Mouse (Mus musculus) retina, postnatal 7 days (tissue): ENCODE measurements around the gene Aass.
"Not testable (repeated sequence)": the region's sequence is repeated elsewhere in the genome, so short reads cannot be mapped to it uniquely, and the experiment has no call there.

ENCODE experiments used
- DNase-seq: peaks from one replicate; pipeline ENCODE4 v3.0.0-alpha.2; 2012; ENCODE audit warnings: low read depth, low spot score

The Aass gene

DNA sequence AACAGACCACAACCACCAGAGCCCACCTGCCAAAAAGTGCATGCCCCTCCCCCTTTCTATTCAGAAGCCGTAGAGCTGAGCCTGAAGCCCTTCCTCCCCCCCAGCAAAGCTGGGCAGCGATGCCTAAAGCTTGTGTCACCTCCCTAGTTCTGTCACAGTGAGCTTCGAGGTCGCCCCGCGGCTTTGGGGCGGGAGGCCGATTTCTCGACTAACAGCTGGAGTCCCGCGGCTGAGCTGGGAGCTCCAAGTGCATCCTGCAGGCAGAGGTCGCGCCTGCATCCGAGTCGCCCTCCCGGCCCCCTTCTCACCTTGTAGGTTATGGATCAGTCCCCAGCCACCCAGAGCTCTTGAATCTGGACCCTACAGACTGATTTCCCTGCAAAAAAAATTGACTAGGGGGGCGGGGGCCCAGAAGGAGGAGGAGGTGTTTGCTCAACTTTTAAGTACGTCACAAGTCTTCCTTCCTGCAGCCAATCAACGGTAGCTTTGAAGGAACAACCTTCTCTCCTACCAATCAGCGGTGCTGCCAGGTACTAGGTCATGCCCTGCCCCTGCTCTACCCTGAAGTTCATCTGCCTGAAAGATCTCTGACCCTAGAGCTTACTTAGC, at the start of gene Aass:
Gene Aass (minus strand): TSS at position 414 of the 609 bp plus-strand sequence.
- no peak for DNase-seq

DNA sequence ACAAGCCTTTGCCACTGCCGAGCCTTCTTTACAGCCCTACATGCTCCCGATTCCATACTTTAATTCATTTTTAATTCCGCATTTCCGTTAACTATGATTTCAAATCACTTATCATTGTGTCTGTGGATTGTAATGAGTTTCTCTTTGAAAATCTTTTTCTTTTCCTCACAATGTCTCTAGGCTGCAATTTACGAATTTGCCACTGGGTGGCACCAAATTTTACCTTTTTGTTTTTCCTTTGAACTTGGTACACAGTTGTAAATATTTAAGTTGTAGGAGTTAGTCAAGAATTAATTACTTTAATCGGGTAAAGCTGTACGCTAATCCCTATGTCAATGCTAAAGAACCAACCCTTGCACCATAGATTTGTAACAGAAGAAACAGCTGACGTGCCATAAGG, 47.3 kb upstream of the Aass start:
- peak; percentile 35 for DNase-seq

DNA sequence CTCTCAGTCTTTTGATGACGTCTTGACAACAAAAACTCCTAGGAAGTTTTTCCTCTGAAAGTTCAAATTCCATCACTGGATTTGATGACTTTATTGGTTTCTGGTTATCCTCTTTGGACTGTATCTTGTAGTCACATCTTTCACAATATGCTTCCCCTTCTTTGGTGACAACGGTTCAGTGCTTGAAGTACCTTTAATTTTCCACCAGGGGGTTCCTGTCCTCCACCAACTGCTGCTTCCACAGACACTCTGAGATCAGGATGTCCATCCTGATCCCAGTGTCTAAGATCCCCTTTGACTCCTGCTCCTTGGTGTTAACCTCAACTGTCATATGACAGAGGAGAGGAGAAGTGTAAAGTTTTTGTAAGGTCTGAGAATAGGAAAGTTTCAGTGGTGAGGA, 31.0 kb upstream of the Aass start:
- DNase-seq, result not testable (repeated sequence)

DNA sequence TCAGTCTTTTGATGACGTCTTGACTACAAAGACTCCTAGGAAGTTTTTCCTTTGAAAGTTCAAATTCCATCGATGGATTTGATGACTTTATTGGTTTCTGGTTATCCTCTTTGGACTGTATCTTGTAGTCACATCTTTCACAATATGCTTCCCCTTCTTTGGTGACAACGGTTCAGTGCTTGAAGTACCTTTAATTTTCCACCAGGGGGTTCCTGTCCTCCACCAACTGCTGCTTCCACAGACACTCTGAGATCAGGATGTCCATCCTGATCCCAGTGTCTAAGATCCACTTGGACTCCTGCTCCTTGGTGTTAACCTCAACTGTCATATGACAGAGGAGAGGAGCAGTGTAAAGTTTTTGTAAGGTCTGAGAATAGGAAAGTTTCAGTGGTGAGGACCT, 23.6 kb upstream of the Aass start:
- not testable (repeated sequence) for DNase-seq

DNA sequence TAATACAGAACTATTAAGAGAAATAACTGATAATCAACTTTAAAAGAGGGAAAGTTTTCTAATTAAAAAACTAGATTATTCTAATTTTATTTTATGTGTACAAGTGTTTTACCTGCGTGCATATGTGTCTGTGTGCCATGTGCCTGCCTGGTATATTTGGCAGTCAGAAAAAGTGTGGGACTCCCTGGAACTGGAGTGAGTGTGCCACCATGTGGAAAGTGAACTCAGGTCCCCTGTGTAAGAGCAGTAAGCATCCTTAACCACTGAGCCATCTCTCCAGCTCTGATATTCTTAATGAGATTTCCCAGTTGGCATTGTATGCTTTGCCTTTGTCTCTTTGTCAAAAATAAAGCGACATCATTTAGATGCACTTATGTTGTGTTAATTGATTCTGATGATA, 20.3 kb upstream of the Aass start:
- no peak for DNase-seq

DNA sequence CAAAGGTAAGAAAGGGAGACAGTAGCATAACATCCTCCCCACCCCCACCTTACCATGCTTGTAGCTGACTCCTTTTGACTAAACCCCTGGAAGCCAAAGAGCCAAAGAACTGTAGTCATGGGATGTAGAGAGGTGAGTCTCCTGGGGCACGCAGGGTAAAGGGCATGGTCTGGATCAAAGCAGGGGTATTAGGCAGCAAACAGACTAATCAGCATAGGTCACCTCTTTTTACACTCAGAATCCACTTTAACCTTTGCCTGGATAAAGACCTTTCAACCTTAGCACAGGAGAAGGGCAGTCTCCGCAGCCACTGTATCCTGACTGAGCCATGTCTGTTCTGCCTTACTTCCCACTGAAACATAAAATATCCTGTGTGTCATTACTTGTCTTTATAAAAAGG, 14.4 kb upstream of the Aass start:
- DNase-seq, result no peak

DNA sequence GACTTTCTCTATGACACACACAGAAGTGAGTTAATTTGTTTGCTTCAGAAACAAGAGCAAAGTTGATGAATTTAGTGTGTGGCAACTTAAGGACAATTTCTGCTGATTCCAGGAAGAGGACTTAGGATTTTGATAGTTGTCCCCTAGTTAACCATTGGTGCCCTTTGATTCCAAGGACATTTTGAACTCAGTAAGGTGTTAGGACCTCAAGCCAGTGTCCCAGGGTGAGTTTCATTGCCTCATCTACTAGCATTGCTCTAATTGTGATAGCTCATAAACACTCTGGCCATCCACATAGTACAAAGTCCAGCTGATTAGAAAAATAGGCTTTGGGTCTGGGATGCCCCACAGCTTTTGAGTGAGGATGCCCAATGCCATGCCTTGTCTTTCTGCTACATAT, 11.2 kb upstream of the Aass start:
- DNase-seq, result no peak

DNA sequence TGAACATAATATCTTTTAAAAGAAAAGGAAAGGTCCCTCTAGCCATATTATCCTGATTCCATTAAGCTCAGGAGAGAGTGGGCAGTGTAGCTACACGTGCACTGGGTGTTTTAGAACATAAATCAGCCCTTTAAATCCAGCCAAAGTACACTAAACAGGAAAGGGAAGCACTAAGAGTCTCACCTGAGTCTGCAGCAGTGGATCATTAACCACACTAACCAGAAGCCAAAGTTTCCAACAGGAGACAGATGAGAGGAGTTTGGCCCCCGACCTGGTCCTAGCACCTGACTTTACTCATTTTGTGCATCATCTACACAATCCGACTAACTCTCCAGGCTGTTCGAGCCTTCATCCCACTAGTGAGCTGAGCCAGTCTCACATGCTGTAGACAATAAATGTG, 1.8 kb downstream of the Aass start:
- no peak for DNase-seq

DNA sequence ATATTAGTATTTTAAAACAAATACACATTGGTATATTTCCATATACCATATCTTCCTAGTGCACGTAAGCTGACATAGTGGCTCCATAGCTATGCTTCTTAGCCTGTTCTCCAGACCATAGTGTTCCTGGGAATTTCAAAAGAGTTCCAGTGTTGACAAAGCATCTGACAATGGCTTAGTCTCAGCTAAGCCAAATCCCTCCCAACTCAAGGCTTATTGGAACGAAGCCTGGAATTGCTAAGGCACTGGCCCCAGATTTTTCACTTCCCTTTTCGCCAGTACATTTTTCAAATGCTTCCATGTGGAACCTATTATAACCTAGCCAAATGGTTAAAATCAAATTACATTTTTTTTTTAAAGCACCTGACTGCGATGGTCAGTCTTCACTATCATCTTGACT, 3.6 kb downstream of the Aass start:
- DNase-seq, result no peak

DNA sequence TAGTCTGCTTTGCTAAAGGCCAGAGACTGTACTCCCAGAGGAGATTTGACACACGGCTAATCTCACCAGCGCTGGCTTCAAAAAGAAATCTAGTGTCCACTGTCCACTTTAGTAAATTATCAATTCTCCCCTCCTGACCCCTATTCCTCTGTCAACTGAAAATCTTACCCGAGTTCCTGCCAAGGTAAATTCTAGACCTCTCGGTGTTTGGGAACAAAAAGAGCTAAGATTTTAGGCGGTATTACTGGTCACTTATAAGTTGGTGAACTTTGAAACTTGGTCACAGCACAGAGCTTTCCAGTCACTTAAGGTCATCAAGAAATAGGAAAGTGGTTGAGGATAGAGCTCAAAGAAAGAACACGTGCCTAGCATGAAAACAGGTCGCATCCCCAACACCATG, 6.1 kb downstream of the Aass start:
- no peak for DNase-seq

DNA sequence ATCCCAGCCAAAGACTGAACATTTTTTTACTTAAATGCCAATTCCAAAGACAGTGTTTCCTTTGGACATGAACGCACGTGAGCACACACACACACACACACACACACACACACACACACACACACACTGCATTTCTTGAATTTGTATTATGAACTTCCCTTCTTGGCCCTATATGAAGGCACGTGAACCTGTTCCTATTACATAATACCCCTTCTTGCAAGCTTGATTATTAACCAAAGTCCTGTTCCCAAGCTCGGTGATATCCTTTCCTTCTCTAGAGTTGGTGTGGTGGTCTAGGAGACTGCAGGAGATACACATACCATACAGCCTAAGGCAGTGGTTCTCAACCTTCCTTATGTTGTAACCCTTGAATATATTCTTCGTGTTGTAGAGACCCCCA, 7.0 kb downstream of the Aass start:
- no peak for DNase-seq

DNA sequence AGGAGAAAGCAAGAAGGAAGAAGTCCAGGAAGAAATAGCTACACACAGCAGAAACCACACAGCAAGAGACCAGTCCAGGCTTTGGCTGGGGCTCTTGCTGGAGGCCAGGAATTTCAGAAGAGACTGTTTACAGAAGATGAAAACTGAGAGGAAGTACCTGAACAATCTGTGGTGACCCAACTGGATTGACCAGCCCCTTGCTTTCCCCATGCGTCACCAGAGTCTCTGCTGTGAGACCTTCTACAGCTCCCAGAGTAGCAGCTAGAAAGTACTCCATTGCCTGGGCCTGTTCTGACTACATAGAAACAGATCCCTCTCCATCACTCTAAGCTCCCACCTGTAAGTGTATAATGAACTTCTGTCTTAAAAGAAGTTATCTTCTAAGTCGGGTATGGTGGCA, 8.0 kb downstream of the Aass start:
- DNase-seq, result no peak

DNA sequence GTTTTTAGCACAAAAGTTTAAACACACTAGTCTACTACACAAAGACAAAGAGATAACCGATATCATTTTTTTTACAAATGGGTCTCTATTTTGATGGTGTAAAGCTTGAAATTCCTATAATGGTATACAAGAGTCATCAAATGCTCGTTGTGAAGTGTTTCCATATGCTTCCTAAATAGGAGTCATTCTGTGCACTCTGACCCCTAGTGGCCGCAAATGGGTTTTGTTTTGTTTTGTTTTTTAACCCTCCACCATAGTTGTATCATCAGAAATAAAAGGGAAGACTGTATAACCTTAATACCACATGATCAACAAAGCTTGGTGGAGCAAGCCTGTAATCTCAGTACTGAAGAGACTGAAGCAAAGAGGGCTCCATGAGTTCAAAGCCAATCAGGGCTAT, 9.9 kb downstream of the Aass start:
- DNase-seq, result no peak

DNA sequence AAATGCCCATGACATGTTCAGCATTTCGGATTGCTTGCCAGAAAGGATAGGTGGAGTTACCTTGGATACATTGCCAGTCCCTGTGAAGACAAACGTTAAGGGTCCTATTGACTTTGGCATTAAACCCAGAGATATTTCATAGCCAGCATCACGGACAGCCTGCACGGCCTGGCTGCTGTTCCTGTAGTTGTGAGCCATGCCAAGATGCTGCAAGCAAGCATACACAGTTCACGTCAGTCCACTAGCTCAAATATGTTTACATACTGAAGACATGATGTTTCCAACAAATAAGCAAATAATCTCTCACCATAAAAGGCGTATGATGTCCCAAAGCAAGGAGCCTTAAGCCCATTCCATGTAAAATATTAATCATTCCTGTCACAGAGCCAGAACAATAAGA, 18.0 kb downstream of the Aass start:
- no peak for DNase-seq

DNA sequence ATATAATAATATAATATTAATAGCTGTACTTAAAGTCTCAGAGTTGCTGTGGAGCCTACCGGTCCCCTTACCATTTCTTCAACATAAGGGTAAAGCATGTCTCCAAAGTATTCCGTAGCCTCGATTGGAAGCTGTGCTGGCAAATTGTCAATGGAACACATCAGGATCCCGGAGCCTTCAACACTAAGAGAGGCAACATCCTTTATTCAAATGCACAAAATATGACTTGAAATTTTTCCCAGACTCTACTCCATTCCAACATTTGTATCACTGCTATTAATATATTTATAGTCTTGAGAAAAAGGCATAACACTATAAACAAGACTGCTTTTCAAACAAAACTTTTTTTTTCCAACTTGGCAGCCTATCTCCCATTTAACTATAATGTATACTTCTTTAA, 25.7 kb downstream of the Aass start:
- DNase-seq, result no peak

DNA sequence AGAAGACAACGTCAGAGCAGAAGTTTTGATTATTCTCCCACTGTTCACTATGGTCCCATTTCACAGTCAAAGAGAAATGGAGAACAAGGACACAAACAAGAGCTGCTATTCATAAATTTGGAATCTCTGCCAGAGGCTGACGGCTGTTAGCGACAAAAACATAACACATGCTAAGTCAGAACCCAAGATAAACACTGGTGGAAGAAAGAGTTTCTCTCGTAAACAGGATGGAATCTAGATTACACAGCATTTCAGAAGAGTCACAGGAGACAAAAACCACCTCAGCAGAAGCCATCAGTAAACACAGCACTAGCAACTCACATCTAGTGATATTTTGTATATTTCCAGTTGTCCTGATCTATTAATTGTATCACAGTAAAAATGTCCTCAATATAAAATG, 26.4 kb downstream of the Aass start:
- no peak for DNase-seq

DNA sequence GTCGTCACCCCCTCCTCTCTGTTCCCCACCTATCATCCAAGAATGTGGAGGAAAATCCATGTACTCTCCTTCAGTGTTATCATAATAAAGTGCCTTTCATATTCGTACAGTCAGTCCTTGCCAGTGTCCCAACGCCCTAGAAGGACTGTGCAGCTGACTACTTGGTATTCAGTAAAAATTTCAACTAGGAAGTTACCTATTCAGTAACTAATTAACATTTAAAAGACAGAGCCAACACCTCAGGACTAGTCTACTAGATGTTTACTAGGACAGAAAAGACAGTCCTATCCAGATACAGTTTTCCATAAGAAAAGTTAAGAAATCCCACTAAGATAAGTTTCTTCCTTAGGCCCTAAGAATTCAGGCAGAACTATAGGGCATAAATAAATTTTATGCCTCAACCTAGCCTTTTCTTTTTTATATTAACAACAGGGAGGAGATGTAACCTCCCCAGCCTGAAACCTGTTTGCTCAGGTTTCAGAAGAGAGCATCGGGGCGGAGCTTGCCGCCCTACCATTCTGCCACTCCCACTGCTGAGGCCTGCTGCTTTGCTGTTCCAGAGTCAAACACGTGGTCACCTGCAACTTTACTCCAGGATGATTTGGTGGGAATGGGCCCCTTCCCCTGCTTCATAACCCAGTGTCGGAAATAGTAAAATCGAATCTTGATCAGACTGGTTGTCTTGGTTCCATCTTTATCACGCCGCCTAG, 42.3 kb downstream of the Aass start:
- DNase-seq, result not testable (repeated sequence)

DNA sequence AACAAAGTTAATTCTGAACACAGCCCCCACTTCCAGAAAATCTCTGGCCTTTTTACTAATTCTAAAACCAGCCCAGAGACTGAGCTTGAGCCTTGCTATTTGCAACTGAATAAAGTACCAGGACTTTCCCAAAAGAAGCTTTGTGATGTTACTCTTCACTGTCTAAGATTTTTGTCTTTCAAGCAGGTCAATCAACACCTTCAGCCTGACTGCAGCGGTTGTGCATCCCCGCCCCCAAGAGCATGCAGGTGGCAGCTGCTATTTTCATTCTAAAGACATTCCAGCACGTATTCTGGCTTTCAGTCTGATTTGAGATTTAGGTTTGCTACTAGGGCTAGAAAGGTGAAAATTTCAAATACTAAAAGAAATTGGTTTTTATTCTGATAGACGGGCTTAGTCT, 43.5 kb downstream of the Aass start:
- not testable (repeated sequence) for DNase-seq

DNA sequence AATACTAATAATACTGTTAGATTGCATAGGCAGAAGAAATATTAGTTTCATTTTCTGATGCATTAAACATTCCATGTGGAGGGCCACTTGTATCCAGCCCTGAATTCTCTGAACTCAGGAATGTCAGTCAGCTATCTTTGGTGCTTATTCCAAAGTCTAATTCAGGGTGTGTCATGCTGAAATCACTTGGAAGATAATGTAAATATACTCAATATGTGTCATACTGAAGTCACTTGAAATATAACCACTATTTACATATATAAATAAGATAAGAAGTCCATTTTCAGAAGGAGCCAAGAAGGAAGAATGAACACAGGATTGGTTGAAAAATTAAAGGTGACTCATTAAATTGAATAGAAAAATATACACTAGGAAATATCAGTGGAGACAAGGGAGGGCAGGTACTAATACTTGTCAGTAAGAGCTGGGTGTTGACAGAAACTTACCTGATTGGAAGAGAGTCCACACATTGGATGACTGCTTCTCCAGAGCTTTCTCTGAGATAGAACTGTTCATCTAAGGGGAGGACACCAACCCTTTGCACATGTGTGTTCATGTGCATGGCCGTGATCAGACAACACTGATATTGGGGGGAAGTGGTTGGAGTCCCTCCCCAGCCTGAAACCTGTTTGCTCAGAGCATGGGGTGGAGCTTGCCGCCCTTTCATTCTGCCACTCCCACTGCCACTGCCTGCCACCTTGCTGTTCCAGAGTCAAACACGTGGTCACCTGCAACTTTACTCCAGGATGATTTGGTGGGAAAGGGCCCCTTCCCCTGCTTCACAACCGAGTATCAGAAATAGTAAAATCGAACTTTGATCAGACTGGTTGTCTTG, 48.0 kb downstream of the Aass start:
- no peak for DNase-seq

DNA sequence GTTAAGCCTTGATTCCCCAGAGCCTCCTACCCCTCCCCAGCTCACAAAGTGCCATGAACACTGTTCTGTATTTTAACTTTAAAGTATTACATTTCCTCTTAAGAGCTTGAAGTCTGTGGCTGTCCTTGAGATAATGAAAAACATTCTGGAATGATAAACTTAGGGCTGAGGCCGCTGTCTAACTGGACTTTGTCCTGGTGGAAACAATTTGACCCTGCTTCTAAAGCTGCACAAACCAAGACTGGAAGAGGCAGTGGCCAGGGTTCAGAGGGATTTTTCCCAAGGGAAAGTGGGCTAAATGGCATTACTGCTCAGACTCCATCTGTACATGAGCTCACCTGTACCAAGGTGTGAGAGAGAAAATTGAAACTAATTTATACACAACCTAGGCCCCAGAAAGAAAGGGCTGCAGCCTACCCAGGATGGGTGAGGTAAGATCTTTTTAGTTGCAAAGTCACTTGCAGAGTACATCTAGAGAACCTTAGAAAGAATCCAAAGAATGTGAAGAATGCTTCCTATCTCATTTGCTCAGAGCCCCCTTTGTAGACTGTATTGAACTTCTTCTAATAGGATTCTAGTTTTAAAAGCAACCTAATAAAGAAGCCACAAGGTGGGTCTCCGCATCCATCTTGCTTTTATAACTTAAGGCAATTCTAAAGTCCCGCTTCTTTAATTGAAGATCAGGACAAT, 52.6 kb downstream of the Aass start:
- DNase-seq, result no peak

DNA sequence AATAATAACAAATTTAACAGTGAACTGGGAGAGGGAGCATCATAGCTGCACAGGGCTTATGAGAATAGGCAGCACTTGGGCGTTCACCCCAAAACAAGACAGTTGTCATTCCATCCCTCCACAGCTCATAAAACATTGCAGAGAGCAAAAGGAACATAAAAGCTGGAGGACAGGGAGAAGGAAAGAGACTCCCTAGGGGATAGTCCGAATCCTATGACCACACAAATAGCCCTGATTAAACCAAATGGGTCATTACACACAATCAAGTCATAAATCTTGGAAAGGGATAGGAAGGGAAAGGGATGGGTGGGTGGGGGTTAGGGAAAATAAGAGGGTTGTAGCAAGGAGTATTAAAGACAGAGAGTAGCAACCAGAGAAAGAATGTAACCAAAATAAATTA, 54.5 kb downstream of the Aass start:
- DNase-seq, result no peak

DNA sequence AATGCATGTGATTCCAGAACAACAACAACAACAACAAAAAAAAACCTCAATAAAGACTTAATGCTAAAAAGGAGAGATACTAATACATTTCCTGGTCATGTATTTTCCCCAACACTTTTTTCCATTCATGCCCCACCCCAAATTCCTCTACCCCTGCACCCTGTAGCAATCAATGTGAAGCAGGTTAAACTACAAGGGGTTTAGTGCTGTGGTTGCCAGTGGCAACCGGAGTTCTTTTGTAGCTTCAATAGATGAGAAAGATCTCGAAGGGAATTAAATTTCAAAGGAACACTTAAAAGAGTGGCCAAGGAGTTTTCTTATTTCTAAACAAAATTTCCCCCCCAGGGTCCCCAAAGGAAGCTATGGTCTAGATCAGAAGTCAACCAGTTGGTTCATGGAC, 56.7 kb downstream of the Aass start:
- DNase-seq, result no peak
